Comparison of ENCODE assay signal across 8 mouse cellular contexts in the genomic region with DNA sequence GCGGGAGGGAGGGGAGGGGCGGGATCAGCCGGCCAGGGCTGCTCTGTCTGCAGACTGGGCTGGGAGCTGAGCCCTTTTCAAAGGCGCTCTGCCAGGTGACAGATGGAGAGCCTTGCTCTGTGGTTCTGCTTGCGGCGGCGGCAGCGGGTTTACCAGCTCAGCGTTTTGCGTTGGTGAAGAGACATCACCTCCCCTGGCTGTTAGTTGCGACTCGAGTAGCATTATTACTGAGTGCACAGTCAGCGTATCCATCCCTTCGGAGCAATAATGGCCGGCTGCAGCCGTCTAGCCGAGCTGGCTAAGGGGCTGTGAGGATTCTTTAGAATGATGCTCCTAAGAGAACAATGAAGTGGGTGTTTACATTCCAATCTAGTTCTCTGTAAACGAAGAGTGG. TPM values are rescaled to one million over a fixed set of nuclear protein-coding genes. Genes with fewer than 3 reads are reported as not detected.
DNase-seq lines count a peak whose midpoint lies in the region; ATAC-seq and TF ChIP-seq lines count a peak whose summit lies in the region.

No protein-coding gene starts in this region.

- no peak for TF ChIP-seq EP300 in liver, embryonic 14.5 days (IDR thresholded peaks at IDR 0.05; ENCODE audit: low read depth)

- peak overlapping the region; percentile 52; the same call in 1 of the 2 replicates for H3K9ac ChIP-seq in kidney, embryonic 14.5 days (ENCODE audit: low read depth, low read length)
- H3K9ac ChIP-seq in embryonic facial prominence, embryonic 11.5 days (replicated peaks; ENCODE audit: low read length) = peak overlapping the region; percentile 60
- 0 out of 2 replicates have a peak overlapping the region, but pooled peaks have one; percentile 37 for H3K9ac ChIP-seq in liver, embryonic 14.5 days (replicated peaks)
- peak overlapping the region; percentile 60 for H3K9ac ChIP-seq in neural tube, embryonic 15.5 days (replicated peaks)

- peak overlapping the region; percentile 45 for H3K4me3 ChIP-seq in kidney, embryonic 14.5 days (ENCODE audit: low read length)
- peak overlapping the region; percentile 28 for H3K4me3 ChIP-seq in embryonic facial prominence, embryonic 11.5 days (ENCODE audit: low read depth, low read length)
- H3K4me3 ChIP-seq in heart, embryonic 10.5 days = peak overlapping the region; percentile 65
- peak overlapping the region; percentile 45 to 48; a peak in 3 of 4 replicates for H3K4me3 ChIP-seq in liver, embryonic 14.5 days (ENCODE audit: insufficient read depth in 1 of 2, low read depth in 2 of 2, low read length in 2 of 2)
- H3K4me3 ChIP-seq in neural tube, embryonic 15.5 days (replicated peaks) = peak overlapping the region; percentile 45

- no peaks in the 10 kb centered on the region for H3K36me3 ChIP-seq in kidney, embryonic 14.5 days (ENCODE audit: control insufficient read depth, insufficient read depth, low read length)
- no peaks in the 10 kb centered on the region for H3K36me3 ChIP-seq in embryonic facial prominence, embryonic 11.5 days (replicated peaks; ENCODE audit: control insufficient read depth, insufficient read depth, low read depth, low read length)
- no peaks in the 10 kb centered on the region for H3K36me3 ChIP-seq in heart, embryonic 10.5 days
- H3K36me3 ChIP-seq in liver, embryonic 14.5 days (replicated peaks; ENCODE audit: control insufficient read depth, insufficient read depth, low read depth) = no peaks in the 10 kb centered on the region
- no peaks in the 10 kb centered on the region for H3K36me3 ChIP-seq in neural tube, embryonic 15.5 days

- no peak for DNase-seq in kidney, adult 9 months
- DNase-seq in embryonic facial prominence, embryonic 11.5 days (ENCODE audit: low spot score) = peak; percentile 73
- DNase-seq in heart, embryonic 10.5 days (ENCODE audit: low spot score) = peak; percentile 82
- peak; percentile 48 for DNase-seq in kidney, postnatal 14 days
- DNase-seq in liver, embryonic 14.5 days (ENCODE audit: low read depth in 3 of 3, low spot score in 3 of 3) = no peak
- DNase-seq in thymus, postnatal 14 days = peak; percentile 77

- H3K27ac ChIP-seq in kidney, embryonic 14.5 days (ENCODE audit: low read depth, low read length) = peak overlapping the region; percentile 57; the same call in 1 of the 2 replicates
- peak overlapping the region; percentile 82 for H3K27ac ChIP-seq in embryonic facial prominence, embryonic 11.5 days (replicated peaks; ENCODE audit: low read depth, low read length)
- peak overlapping the region; percentile 86 for H3K27ac ChIP-seq in heart, embryonic 10.5 days
- no peak overlapping the region for H3K27ac ChIP-seq in liver, embryonic 14.5 days
- peak overlapping the region; percentile 95 for H3K27ac ChIP-seq in neural tube, embryonic 15.5 days (replicated peaks)

- TF ChIP-seq CTCF in liver, embryonic 14.5 days (IDR thresholded peaks at IDR 0.05; ENCODE audit: low read depth) = no peak

- WGBS in kidney, embryonic 14.5 days = under 1% methylated on average over 18 of the region's 18 CpGs
- WGBS in embryonic facial prominence, embryonic 11.5 days = 0% methylated on average over 18 of the region's 18 CpGs
- WGBS in heart, embryonic 10.5 days = 1% methylated on average over 18 of the region's 18 CpGs
- 4% methylated on average over 17 of the region's 18 CpGs for WGBS in liver, embryonic 14.5 days (ENCODE audit: insufficient replicate concordance)
- WGBS in neural tube, embryonic 15.5 days = under 1% methylated on average over 18 of the region's 18 CpGs

- no peaks in the 10 kb centered on the region for H3K9me3 ChIP-seq in kidney, embryonic 14.5 days (ENCODE audit: control insufficient read depth, low read length)
- H3K9me3 ChIP-seq in embryonic facial prominence, embryonic 11.5 days (replicated peaks; ENCODE audit: control insufficient read depth, low read length) = no peaks in the 10 kb centered on the region
- H3K9me3 ChIP-seq in heart, embryonic 10.5 days = no peaks in the 10 kb centered on the region
- no peaks in the 10 kb centered on the region for H3K9me3 ChIP-seq in liver, embryonic 14.5 days (ENCODE audit: control insufficient read depth, low read length)
- H3K9me3 ChIP-seq in neural tube, embryonic 15.5 days (replicated peaks) = no peaks in the 10 kb centered on the region

- peaks cover 5% of the 10 kb centered on the region; the same call in 1 of the 2 replicates for H3K4me1 ChIP-seq in kidney, embryonic 14.5 days (ENCODE audit: control insufficient read depth, insufficient read depth, low read length)
- peaks cover 4% of the 10 kb centered on the region for H3K4me1 ChIP-seq in embryonic facial prominence, embryonic 11.5 days (ENCODE audit: control insufficient read depth, insufficient read depth, low read length)
- H3K4me1 ChIP-seq in heart, embryonic 10.5 days = peaks cover 27% of the 10 kb centered on the region
- H3K4me1 ChIP-seq in liver, embryonic 14.5 days (replicated peaks; ENCODE audit: control insufficient read depth in 2 of 2, insufficient read depth in 2 of 2, low read length in 1 of 2) = peaks cover 22 to 31% of the 10 kb centered on the region in 2 experiments
- peaks cover 36% of the 10 kb centered on the region for H3K4me1 ChIP-seq in neural tube, embryonic 15.5 days

- ATAC-seq in kidney, embryonic 14.5 days (ENCODE audit: low FRiP score, low TSS enrichment) = peak; percentile 66
- peak; percentile 75 for ATAC-seq in embryonic facial prominence, embryonic 11.5 days (replicated peaks; ENCODE audit: insufficient number of reproducible peaks, low FRiP score, low TSS enrichment, low read depth)
- ATAC-seq in liver, embryonic 14.5 days (ENCODE audit: insufficient read depth) = peak; percentile 40; the same call in 1 of the 2 replicates
- peak; percentile 89 for ATAC-seq in neural tube, embryonic 15.5 days (ENCODE audit: low FRiP score)

- peak overlapping the region; percentile 82 for H3K4me2 ChIP-seq in kidney, embryonic 14.5 days (replicated peaks; ENCODE audit: low read depth, low read length)
- H3K4me2 ChIP-seq in embryonic facial prominence, embryonic 11.5 days (ENCODE audit: low read depth, low read length) = peak overlapping the region; percentile 81
- peak overlapping the region; percentile 76 for H3K4me2 ChIP-seq in liver, embryonic 14.5 days (ENCODE audit: low read depth)
- H3K4me2 ChIP-seq in neural tube, embryonic 15.5 days = peak overlapping the region; percentile 78

- H3K27me3 ChIP-seq in kidney, embryonic 14.5 days (ENCODE audit: control insufficient read depth, insufficient read depth, low read length) = no peaks in the 10 kb centered on the region
- no peaks in the 10 kb centered on the region for H3K27me3 ChIP-seq in embryonic facial prominence, embryonic 11.5 days (ENCODE audit: control insufficient read depth, insufficient read depth, low read length)
- H3K27me3 ChIP-seq in heart, embryonic 10.5 days (ENCODE audit: insufficient read depth, poor library complexity, severe bottlenecking) = no peaks in the 10 kb centered on the region; the same call in 1 of the 2 replicates
- H3K27me3 ChIP-seq in liver, embryonic 14.5 days (ENCODE audit: control insufficient read depth, insufficient read depth, low read length) = no peaks in the 10 kb centered on the region; the same call in 1 of the 2 replicates
- H3K27me3 ChIP-seq in neural tube, embryonic 15.5 days (replicated peaks) = no peaks in the 10 kb centered on the region

RNA-seq across cellular contexts. Expression of gene Tex26, which starts 0.7 kb away (rescaled TPM):
- polyA plus RNA-seq in kidney, embryonic 14.5 days (2014; fragmentation: Nextera tagmentation; extraction: Ambion mirVana) = 0.19 and 0.26 TPM in 2 replicates
- polyA plus RNA-seq in embryonic facial prominence, embryonic 11.5 days (2014; fragmentation: Nextera tagmentation; extraction: Ambion mirVana) = 0.54 and 0.74 TPM in 2 replicates
- 0.58 and 0.78 TPM in 2 replicates for polyA plus RNA-seq in heart, embryonic 10.5 days (2016; fragmentation: Nextera tagmentation; extraction: Ambion mirVana)
- polyA plus RNA-seq in liver, embryonic 14.5 days (2012; rRNA removed) = 0.30 and 0.48 TPM in 2 replicates
- 0.23 TPM in 1 of 2 replicates, not detected in the other for polyA plus RNA-seq in liver, embryonic 14.5 days (2014; fragmentation: Nextera tagmentation; extraction: Ambion mirVana)
- polyA plus RNA-seq in neural tube, embryonic 15.5 days (2015; fragmentation: Nextera tagmentation; extraction: Ambion mirVana) = 0.73 and 0.78 TPM in 2 replicates

RNA-seq across cellular contexts. Expression of gene Medag, which starts 28.6 kb away (rescaled TPM):
- 0.18 TPM in 1 of 2 replicates, not detected in the other for polyA plus RNA-seq in kidney, embryonic 14.5 days (2014; fragmentation: Nextera tagmentation; extraction: Ambion mirVana)
- 0.70 and 0.72 TPM in 2 replicates for polyA plus RNA-seq in embryonic facial prominence, embryonic 11.5 days (2014; fragmentation: Nextera tagmentation; extraction: Ambion mirVana)
- 0.26 and 0.62 TPM in 2 replicates for polyA plus RNA-seq in heart, embryonic 10.5 days (2016; fragmentation: Nextera tagmentation; extraction: Ambion mirVana)
- polyA plus RNA-seq in liver, embryonic 14.5 days (2012; rRNA removed) = 0.13 and 0.18 TPM in 2 replicates
- polyA plus RNA-seq in liver, embryonic 14.5 days (2014; fragmentation: Nextera tagmentation; extraction: Ambion mirVana) = 0.04 and 0.27 TPM in 2 replicates
- polyA plus RNA-seq in neural tube, embryonic 15.5 days (2015; fragmentation: Nextera tagmentation; extraction: Ambion mirVana) = 1.8 and 2.5 TPM in 2 replicates

Comparison
In these comparisons a context has a peak if more than half of its experiments do, and no peak if none do; other contexts are left out.
1. DNase-seq: peak in embryonic facial prominence, embryonic 11.5 days (single experiment), heart, embryonic 10.5 days (single experiment), kidney, postnatal 14 days (single experiment) and thymus, postnatal 14 days (single experiment); none in kidney, adult 9 months (single experiment) and liver, embryonic 14.5 days (0 of 3).
2. Peak in every context shown above with its lines, with median percentiles within 50 percentile points of each other: ATAC-seq, H3K4me2 ChIP-seq, H3K4me3 ChIP-seq and H3K9ac ChIP-seq.